Mouse (Mus musculus) liver, postnatal 0 days (tissue): Measurements from ENCODE around the gene Cldn4. TPM values are rescaled to one million over a fixed set of nuclear protein-coding genes. Genes with fewer than 3 reads are reported as not detected.

ENCODE experiments used
- ATAC-seq: fragments of 200-750 bp; cut with Nextera tagmentation; 2 replicates; pipeline ENCODE4 v1.8.0; 2017; ENCODE audit warnings: mild to moderate bottlenecking, moderate library complexity
- DNase-seq: peaks from one replicate; pipeline ENCODE4 v3.0.0-alpha.2; 2016
- H3K27ac ChIP-seq: fragments of 300-500 bp; sonication (generic); 2 replicates; pipeline ENCODE4 v1.5.1; 2014; ENCODE audit warnings: antibody characterized with exemption, moderate library complexity, mild to moderate bottlenecking, low read depth
- H3K27me3 ChIP-seq: fragments of 300-500 bp; sonication (generic); 2 replicates; pipeline ENCODE4 v1.6.1; 2014; ENCODE audit warnings: low read length, control low read depth, mixed read lengths; ENCODE audit not compliant: insufficient read depth
- H3K36me3 ChIP-seq: fragments of 300-500 bp; sonication (generic); replicated peaks from 2 replicates; pipeline ENCODE4 v1.6.1; 2014; ENCODE audit warnings: mild to moderate bottlenecking, control low read depth, low read length, moderate library complexity, mixed read lengths; ENCODE audit not compliant: insufficient read depth
- H3K4me1 ChIP-seq: fragments of 300-500 bp; sonication (generic); 2 replicates; pipeline ENCODE4 v1.6.1; 2014; ENCODE audit warnings: antibody characterized with exemption, mild to moderate bottlenecking, control low read depth; ENCODE audit not compliant: insufficient read depth
- H3K4me2 ChIP-seq: fragments of 300-500 bp; sonication (generic); 2 replicates; pipeline ENCODE4 v1.6.1; 2014; ENCODE audit warnings: low read depth, mild to moderate bottlenecking, low read length, moderate library complexity, mixed read lengths
- H3K4me3 ChIP-seq: fragments of 300-500 bp; sonication (generic); 2 replicates; pipeline ENCODE4 v1.5.1; 2014; ENCODE audit warnings: low read depth, low read length
- H3K9ac ChIP-seq: fragments of 300-500 bp; sonication (generic); replicated peaks from 2 replicates; pipeline ENCODE4 v1.6.1; 2014; ENCODE audit warnings: mild to moderate bottlenecking, moderate library complexity
- H3K9me3 ChIP-seq: fragments of 300-500 bp; sonication (generic); 2 replicates; pipeline ENCODE4 v1.6.1; 2016; ENCODE audit warnings: mild to moderate bottlenecking, control low read depth, low read length, mixed read lengths
- CTCF ChIP-seq: sonication (generic); IDR thresholded peaks from 2 replicates; pipeline ENCODE4 v1.5.1; 2016; ENCODE audit warnings: antibody characterized with exemption, low read depth
- EP300 ChIP-seq: IDR thresholded peaks from 2 replicates; pipeline ENCODE4 v1.6.1; 2016; ENCODE audit warnings: antibody characterized with exemption, low read depth, mild to moderate bottlenecking
- WGBS: fragments of 180-500 bp; shearing (Covaris S2); extraction: QIAGEN DNeasy Blood & Tissue Kit; methylation state at CpG from one replicate; pipeline ENCODE4 v1.1.7; 2014; ENCODE audit not compliant: insufficient replicate concordance; 5-methylcytosine and 5-hydroxymethylcytosine counted together
- polyA plus RNA-seq: library from polyadenylated mRNA; unstranded; fragments of >200 nt; fragmentation: Nextera tagmentation; extraction: Ambion mirVana; gene quantifications from 2 replicates; pipeline ENCODE4 v1.2.1, GENCODE M21; 2015

The Cldn4 gene
- polyA plus RNA-seq, 1 experiment from 2014 or later = 0.32 TPM

DNA sequence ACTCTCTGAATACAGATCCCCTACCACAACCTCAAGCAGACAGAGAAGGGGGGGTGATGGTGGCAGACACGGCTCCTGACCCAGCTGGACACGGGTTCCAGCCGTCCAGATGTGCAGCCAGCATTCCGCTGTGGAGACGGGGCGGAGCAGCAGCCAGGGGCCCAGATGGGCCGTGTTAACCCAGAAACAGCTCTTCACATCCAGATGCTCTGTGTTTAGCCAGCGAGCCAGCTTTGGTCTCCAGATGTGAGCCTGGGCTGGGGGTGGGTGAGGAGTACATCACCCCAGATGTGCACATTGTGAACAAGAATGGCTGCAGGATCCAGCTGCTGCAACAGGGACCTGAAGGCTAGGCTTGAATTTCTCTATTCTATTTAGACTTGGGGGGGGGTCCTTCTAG, 51.4 kb downstream of the Cldn4 start:
- H3K27ac ChIP-seq = no peak overlapping the region
- TF ChIP-seq CTCF (no peak), EP300 (no peak)
- no peak overlapping the region for H3K4me2 ChIP-seq
- H3K4me1 ChIP-seq = no peaks in the 10 kb centered on the region
- H3K4me3 ChIP-seq = no peak overlapping the region
- no peaks in the 10 kb centered on the region for H3K27me3 ChIP-seq
- no peak overlapping the region for H3K9ac ChIP-seq
- no peaks in the 10 kb centered on the region for H3K9me3 ChIP-seq
- H3K36me3 ChIP-seq = no peaks in the 10 kb centered on the region
- DNase-seq = no peak
- WGBS = 77% methylated on average over 8 of the region's 8 CpGs
- ATAC-seq = no peak

Other genes starting within 250 kb of the Cldn4 start
- gene Eln, start 199.6 kb downstream of the Cldn4 start, polyA plus RNA-seq = 14.8 TPM in 2 replicates
- not detected in 2 replicates for gene Tmem270, start 40.2 kb downstream of the Cldn4 start, polyA plus RNA-seq
- 138 and 152 TPM in 2 replicates for gene Cldn13, start 31.4 kb downstream of the Cldn4 start, polyA plus RNA-seq
- gene Mettl27, start 14.6 kb downstream of the Cldn4 start, polyA plus RNA-seq = 17.3 and 21.7 TPM in 2 replicates
- 65.0 and 73.7 TPM in 2 replicates for gene Cldn3, start 39.3 kb upstream of the Cldn4 start, polyA plus RNA-seq
- 47.9 and 49.2 TPM in 2 replicates for gene Abhd11, start 62.2 kb upstream of the Cldn4 start, polyA plus RNA-seq
- gene Stx1a, start 76.5 kb upstream of the Cldn4 start, polyA plus RNA-seq = 2.3 and 2.5 TPM in 2 replicates
- gene Dnajc30, start 117.3 kb upstream of the Cldn4 start, polyA plus RNA-seq = 28.7 and 33.3 TPM in 2 replicates
- gene Bud23, start 118.0 kb upstream of the Cldn4 start, polyA plus RNA-seq = 38.3 TPM in 2 replicates
- 0.53 and 0.80 TPM in 2 replicates for gene Vps37d, start 131.3 kb upstream of the Cldn4 start, polyA plus RNA-seq
- gene Mlxipl, start 143.0 kb upstream of the Cldn4 start, polyA plus RNA-seq = 18.2 and 19.5 TPM in 2 replicates
- gene Tbl2, start 202.7 kb upstream of the Cldn4 start, polyA plus RNA-seq = 10.4 and 12.3 TPM in 2 replicates
- gene Bcl7b, start 221.3 kb upstream of the Cldn4 start, polyA plus RNA-seq = 30.1 and 32.6 TPM in 2 replicates
- 10.5 and 11.7 TPM in 2 replicates for gene Baz1b, start 240.3 kb upstream of the Cldn4 start, polyA plus RNA-seq